Mouse (Mus musculus): ENCODE results near the gene Rhov.

Rhov gene

GRCm38 (mm10) chr2:119236682-119237209, 34.3 kb downstream of the Rhov start:
- DNase-seq: no peak

- DNase-seq: no peak
Measured at GRCm38 (mm10) chr2:119229775-119230704, 41.0 kb downstream of the Rhov start, which contains the start of gene Ppp1r14d. TSS of gene Ppp1r14d (minus strand) at chr2:119229906.
